Mouse (Mus musculus): Measurements from ENCODE around the gene Rad54l. TPM values are rescaled to one million over a fixed set of nuclear protein-coding genes. Genes with fewer than 3 reads are reported as not detected.

Gene Rad54l
- polyA plus RNA-seq, 1 experiment from 2014 or later = 18.0 TPM

GRCm38 (mm10) chr4:116164759-116165554, 41.5 kb upstream of the Rad54l start:
- no peak overlapping the region for H3K27ac ChIP-seq (replicated peaks in 1 of 2; ENCODE audit: control insufficient read depth in 1 of 2, insufficient read depth in 1 of 2, low read depth in 2 of 2, low read length in 2 of 2)
- ATAC-seq (ENCODE audit: insufficient number of reproducible peaks, insufficient read depth, low FRiP score, low read depth) = no peak
- no peaks in the 10 kb centered on the region for H3K27me3 ChIP-seq (ENCODE audit: control insufficient read depth, insufficient read depth, low read length)

GRCm38 (mm10) chr4:116162142-116162541, 38.7 kb upstream of the Rad54l start:
- H3K9me3 ChIP-seq (ENCODE audit: control insufficient read depth, low read length) = no peaks in the 10 kb centered on the region
- H3K9ac ChIP-seq (ENCODE audit: low read length) = no peak overlapping the region
- no peak overlapping the region for H3K4me2 ChIP-seq (ENCODE audit: low read length)
- H3K36me3 ChIP-seq (ENCODE audit: control insufficient read depth, insufficient read depth, low read length) = peaks cover 35% of the 10 kb centered on the region
- H3K27me3 ChIP-seq (ENCODE audit: control insufficient read depth, insufficient read depth, low read length) = no peaks in the 10 kb centered on the region
- ATAC-seq (ENCODE audit: insufficient number of reproducible peaks, insufficient read depth, low FRiP score, low read depth) = no peak
- WGBS = 55% methylated on average over 4 of the region's 4 CpGs
- H3K4me1 ChIP-seq (ENCODE audit: control insufficient read depth in 2 of 2, insufficient read depth in 2 of 2, low read length in 2 of 2) = peaks cover 4 to 13% of the 10 kb centered on the region in 2 experiments; a peak in 3 of 4 replicates
- no peak overlapping the region for H3K27ac ChIP-seq (replicated peaks in 1 of 2; ENCODE audit: control insufficient read depth in 1 of 2, insufficient read depth in 1 of 2, low read depth in 2 of 2, low read length in 2 of 2)
- no peak overlapping the region for H3K4me3 ChIP-seq (ENCODE audit: control insufficient read depth in 1 of 2, insufficient read depth in 1 of 2, low read depth in 1 of 2, low read length in 2 of 2)

More at GRCm38 (mm10) chr4:116164759-116165554, 41.5 kb upstream of the Rad54l start:
- H3K4me2 ChIP-seq (ENCODE audit: low read length) = no peak overlapping the region
- H3K36me3 ChIP-seq (ENCODE audit: control insufficient read depth, insufficient read depth, low read length) = peaks cover 8% of the 10 kb centered on the region; the same call in 1 of the 2 replicates
- 71% methylated on average over 2 of the region's 2 CpGs for WGBS
- H3K9ac ChIP-seq (ENCODE audit: low read length) = no peak overlapping the region
- H3K4me1 ChIP-seq (ENCODE audit: control insufficient read depth in 2 of 2, insufficient read depth in 2 of 2, low read length in 2 of 2) = peaks cover 4 to 13% of the 10 kb centered on the region in 2 experiments; a peak in 3 of 4 replicates
- no peak overlapping the region for H3K4me3 ChIP-seq (ENCODE audit: control insufficient read depth in 1 of 2, insufficient read depth in 1 of 2, low read depth in 1 of 2, low read length in 2 of 2)
- no peaks in the 10 kb centered on the region for H3K9me3 ChIP-seq (ENCODE audit: control insufficient read depth, low read length)

GRCm38 (mm10) chr4:116160769-116161168, 37.3 kb upstream of the Rad54l start:
- H3K9ac ChIP-seq (ENCODE audit: low read length) = no peak overlapping the region
- H3K36me3 ChIP-seq (ENCODE audit: control insufficient read depth, insufficient read depth, low read length) = peaks cover 49% of the 10 kb centered on the region
- no peak for ATAC-seq (ENCODE audit: insufficient number of reproducible peaks, insufficient read depth, low FRiP score, low read depth)
- no peaks in the 10 kb centered on the region for H3K9me3 ChIP-seq (ENCODE audit: control insufficient read depth, low read length)
- no peak overlapping the region for H3K4me3 ChIP-seq (ENCODE audit: control insufficient read depth in 1 of 2, insufficient read depth in 1 of 2, low read depth in 1 of 2, low read length in 2 of 2)
- peaks cover 4 to 13% of the 10 kb centered on the region in 2 experiments; a peak in 3 of 4 replicates for H3K4me1 ChIP-seq (ENCODE audit: control insufficient read depth in 2 of 2, insufficient read depth in 2 of 2, low read length in 2 of 2)
- H3K4me2 ChIP-seq (ENCODE audit: low read length) = no peak overlapping the region
- no peaks in the 10 kb centered on the region for H3K27me3 ChIP-seq (ENCODE audit: control insufficient read depth, insufficient read depth, low read length)
- WGBS = 46% methylated on average over 3 of the region's 3 CpGs
- peak overlapping the region; percentile 15 to 35; a peak in 3 of 4 replicates for H3K27ac ChIP-seq (replicated peaks in 1 of 2; ENCODE audit: control insufficient read depth in 1 of 2, insufficient read depth in 1 of 2, low read depth in 2 of 2, low read length in 2 of 2)

- WGBS = 72% methylated on average over 3 of the region's 3 CpGs
- H3K9me3 ChIP-seq (ENCODE audit: control insufficient read depth, low read length) = no peaks in the 10 kb centered on the region
- ATAC-seq (ENCODE audit: insufficient number of reproducible peaks, insufficient read depth, low FRiP score, low read depth) = no peak
- H3K4me2 ChIP-seq (ENCODE audit: low read length) = no peak overlapping the region
- peaks cover 4 to 10% of the 10 kb centered on the region in 2 experiments; a peak in 3 of 4 replicates for H3K4me1 ChIP-seq (ENCODE audit: control insufficient read depth in 2 of 2, insufficient read depth in 2 of 2, low read length in 2 of 2)
- no peak overlapping the region for H3K9ac ChIP-seq (ENCODE audit: low read length)
- H3K4me3 ChIP-seq (ENCODE audit: control insufficient read depth in 1 of 2, insufficient read depth in 1 of 2, low read depth in 1 of 2, low read length in 2 of 2) = no peak overlapping the region
- H3K36me3 ChIP-seq (ENCODE audit: control insufficient read depth, insufficient read depth, low read length) = peaks cover 58% of the 10 kb centered on the region
- H3K27ac ChIP-seq (replicated peaks in 1 of 2; ENCODE audit: control insufficient read depth in 1 of 2, insufficient read depth in 1 of 2, low read depth in 2 of 2, low read length in 2 of 2) = no peak overlapping the region
- H3K27me3 ChIP-seq (ENCODE audit: control insufficient read depth, insufficient read depth, low read length) = no peaks in the 10 kb centered on the region
These were observed 36.4 kb upstream of the Rad54l start for GRCm38 (mm10) chr4:116159912-116160311.

GRCm38 (mm10) chr4:116157882-116158281, 34.4 kb upstream of the Rad54l start:
- peaks cover 78% of the 10 kb centered on the region for H3K36me3 ChIP-seq (ENCODE audit: control insufficient read depth, insufficient read depth, low read length)
- H3K27me3 ChIP-seq (ENCODE audit: control insufficient read depth, insufficient read depth, low read length) = no peaks in the 10 kb centered on the region
- no peak for ATAC-seq (ENCODE audit: insufficient number of reproducible peaks, insufficient read depth, low FRiP score, low read depth)
- no peak overlapping the region for H3K4me2 ChIP-seq (ENCODE audit: low read length)
- no peak overlapping the region for H3K27ac ChIP-seq (replicated peaks in 1 of 2; ENCODE audit: control insufficient read depth in 1 of 2, insufficient read depth in 1 of 2, low read depth in 2 of 2, low read length in 2 of 2)
- no peak overlapping the region for H3K9ac ChIP-seq (ENCODE audit: low read length)
- H3K4me1 ChIP-seq (ENCODE audit: control insufficient read depth in 2 of 2, insufficient read depth in 2 of 2, low read length in 2 of 2) = peaks cover 4 to 9% of the 10 kb centered on the region in 2 experiments; a peak in 3 of 4 replicates
- 89% methylated on average over 2 of the region's 2 CpGs for WGBS
- no peaks in the 10 kb centered on the region for H3K9me3 ChIP-seq (ENCODE audit: control insufficient read depth, low read length)
- H3K4me3 ChIP-seq (ENCODE audit: control insufficient read depth in 1 of 2, insufficient read depth in 1 of 2, low read depth in 1 of 2, low read length in 2 of 2) = no peak overlapping the region

GRCm38 (mm10) chr4:116152702-116153101, 29.2 kb upstream of the Rad54l start:
- Histone ChIP-seq H3K9ac (ENCODE audit: low read length) (no peak overlapping the region), H3K9me3 (ENCODE audit: control insufficient read depth, low read length) (no peaks in the 10 kb centered on the region), H3K36me3 (ENCODE audit: control insufficient read depth, insufficient read depth, low read length) (peaks cover 63% of the 10 kb centered on the region), H3K4me3 (ENCODE audit: control insufficient read depth in 1 of 2, insufficient read depth in 1 of 2, low read depth in 1 of 2, low read length in 2 of 2) (no peak overlapping the region), H3K4me2 (ENCODE audit: low read length) (no peak overlapping the region), H3K4me1 (ENCODE audit: control insufficient read depth in 2 of 2, insufficient read depth in 2 of 2, low read length in 2 of 2) (peaks cover 7 to 15% of the 10 kb centered on the region in 2 experiments), H3K27me3 (ENCODE audit: control insufficient read depth, insufficient read depth, low read length) (no peaks in the 10 kb centered on the region), H3K27ac (replicated peaks in 1 of 2; ENCODE audit: control insufficient read depth in 1 of 2, insufficient read depth in 1 of 2, low read depth in 2 of 2, low read length in 2 of 2) (no peak overlapping the region)
- ATAC-seq (ENCODE audit: insufficient number of reproducible peaks, insufficient read depth, low FRiP score, low read depth) = no peak
- WGBS = 92% methylated on average over 15 of the region's 15 CpGs

- 69% methylated on average over 6 of the region's 6 CpGs for WGBS
- H3K4me2 ChIP-seq (ENCODE audit: low read length) = peak within 1 kb of the TSS; percentile 81
- peak within 1 kb of the TSS; percentile 97 for H3K9ac ChIP-seq (ENCODE audit: low read length)
- no peaks in the 10 kb centered on the region for H3K9me3 ChIP-seq (ENCODE audit: control insufficient read depth, low read length)
- no peak for ATAC-seq (ENCODE audit: insufficient number of reproducible peaks, insufficient read depth, low FRiP score, low read depth)
- H3K4me1 ChIP-seq (ENCODE audit: control insufficient read depth in 2 of 2, insufficient read depth in 2 of 2, low read length in 2 of 2) = peaks cover 7 to 15% of the 10 kb centered on the region in 2 experiments
- peak within 1 kb of the TSS; percentile 85 to 99 for H3K4me3 ChIP-seq (ENCODE audit: control insufficient read depth in 1 of 2, insufficient read depth in 1 of 2, low read depth in 1 of 2, low read length in 2 of 2)
- peaks cover 48% of the 10 kb centered on the region for H3K36me3 ChIP-seq (ENCODE audit: control insufficient read depth, insufficient read depth, low read length)
- no peaks in the 10 kb centered on the region for H3K27me3 ChIP-seq (ENCODE audit: control insufficient read depth, insufficient read depth, low read length)
- peak within 1 kb of the TSS; percentile 87 to 97 for H3K27ac ChIP-seq (replicated peaks in 1 of 2; ENCODE audit: control insufficient read depth in 1 of 2, insufficient read depth in 1 of 2, low read depth in 2 of 2, low read length in 2 of 2)
These were observed 27.7 kb upstream of the Rad54l start, which contains the start of gene Lurap1 for GRCm38 (mm10) chr4:116151238-116151637. TSS of gene Lurap1 (minus strand) at chr4:116151338.

Measured in heart, embryonic 14.5 days (tissue).